Mouse (Mus musculus): ENCODE measurements around the gene Tgfbr2.

- TF ChIP-seq POLR2A (IDR thresholded peaks at IDR 0.05; ENCODE audit: insufficient read length, low read depth) (no peak), CEBPB (IDR thresholded peaks at IDR 0.05; ENCODE audit: insufficient read depth, poor library complexity, severe bottlenecking) (no peak), POLR2AphosphoS2 (IDR thresholded peaks at IDR 0.05; ENCODE audit: insufficient read length, low read depth) (no peak), TCF12 (IDR thresholded peaks at IDR 0.05; ENCODE audit: insufficient read depth, poor library complexity, severe bottlenecking) (no peak), USF1 (IDR thresholded peaks at IDR 0.05; ENCODE audit: low read depth) (no peak)
Measured at GRCm38 (mm10) chr9:116181608-116182007, 6.4 kb upstream of the Tgfbr2 start.
